Mouse (Mus musculus): ENCODE results near the gene Aqp1. TPM values are rescaled to one million over a fixed set of nuclear protein-coding genes. Genes with fewer than 3 reads are reported as not detected.
A peak's percentile ranks its signal among the peaks of the same experiment; 100 is the strongest.

Aqp1 gene
- 0.38 and 0.48 TPM in 2 replicates for polyA plus RNA-seq (2014; fragmentation: Nextera tagmentation; extraction: Ambion mirVana)

GRCm38 (mm10) chr6:55335989-55336514 lies at the start of gene Aqp1:
Aqp1 (plus strand) TSS chr6:55336432.
- Histone ChIP-seq H3K27ac (ENCODE audit: low read depth, low read length) (no peak within 1 kb of the TSS), H3K27me3 (ENCODE audit: control insufficient read depth, insufficient read depth, low read length) (no peaks in the 10 kb centered on the region), H3K36me3 (ENCODE audit: control insufficient read depth, insufficient read depth, low read length) (no peaks in the 10 kb centered on the region), H3K4me3 (ENCODE audit: low read depth, low read length) (no peak within 1 kb of the TSS), H3K4me2 (no peak within 1 kb of the TSS), H3K9ac (ENCODE audit: low read length) (no peak within 1 kb of the TSS), H3K9me3 (ENCODE audit: control insufficient read depth, low read length) (no peaks in the 10 kb centered on the region), H3K4me1 (ENCODE audit: control insufficient read depth, insufficient read depth, low read length) (no peaks in the 10 kb centered on the region)
- ATAC-seq (ENCODE audit: low FRiP score) (0 out of 2 replicates have a peak, but pooled peaks have one; percentile 38), DNase-seq (ENCODE audit: low spot score, missing footprints) (no peak)
- WGBS = 24% methylated on average over 12 of the region's 12 CpGs

GRCm38 (mm10) chr6:55288007-55288602 lies 48.1 kb upstream of the Aqp1 start:
- ATAC-seq (ENCODE audit: low FRiP score) (no peak), DNase-seq (ENCODE audit: low spot score, missing footprints) (no peak)
- H3K9me3 ChIP-seq (ENCODE audit: control insufficient read depth, low read length) = no peaks in the 10 kb centered on the region
- H3K27me3 ChIP-seq (ENCODE audit: control insufficient read depth, insufficient read depth, low read length) = no peaks in the 10 kb centered on the region
- no peak overlapping the region for H3K9ac ChIP-seq (ENCODE audit: low read length)
- H3K36me3 ChIP-seq (ENCODE audit: control insufficient read depth, insufficient read depth, low read length) = 0 out of 2 replicates have a peak, but pooled peaks cover 3% of the 10 kb centered on the region
- H3K4me2 ChIP-seq = no peak overlapping the region
- no peak overlapping the region for H3K4me3 ChIP-seq (ENCODE audit: low read depth, low read length)
- H3K27ac ChIP-seq (ENCODE audit: low read depth, low read length) = no peak overlapping the region
- 86% methylated on average over 5 of the region's 5 CpGs for WGBS
- H3K4me1 ChIP-seq (ENCODE audit: control insufficient read depth, insufficient read depth, low read length) = no peaks in the 10 kb centered on the region; the same call in 1 of the 2 replicates

DNA sequence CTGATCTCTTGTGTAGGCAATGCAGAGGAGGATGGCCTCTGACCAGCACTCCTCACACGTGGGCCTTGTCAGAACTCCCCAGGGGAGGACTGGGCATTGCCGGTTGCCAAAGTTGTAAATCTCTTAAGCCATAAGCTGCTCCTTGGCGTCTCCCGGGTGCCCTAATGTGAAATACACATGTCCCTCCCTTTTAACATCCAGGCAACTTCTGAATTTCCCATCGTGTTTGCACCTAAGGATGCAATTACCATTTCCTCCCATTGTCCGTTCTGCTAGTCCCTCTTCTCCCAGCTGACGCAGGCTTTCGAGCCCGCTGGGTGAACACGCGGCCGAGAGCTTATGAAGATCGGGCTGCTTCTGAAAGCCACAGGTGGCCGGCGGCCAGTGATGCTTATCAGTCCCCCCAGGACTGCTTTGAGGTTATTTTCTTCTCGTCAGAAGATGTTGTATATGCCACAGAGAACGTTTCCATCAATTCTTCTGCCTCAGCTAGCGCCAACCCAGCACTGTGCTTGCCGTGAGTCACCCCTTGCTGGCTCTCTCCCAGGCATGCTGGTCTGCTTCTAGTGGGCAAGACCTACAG lies 41.6 kb upstream of the Aqp1 start:
- 61% methylated on average over 19 of the region's 19 CpGs for WGBS
- no peak for ATAC-seq (ENCODE audit: low FRiP score)

DNA sequence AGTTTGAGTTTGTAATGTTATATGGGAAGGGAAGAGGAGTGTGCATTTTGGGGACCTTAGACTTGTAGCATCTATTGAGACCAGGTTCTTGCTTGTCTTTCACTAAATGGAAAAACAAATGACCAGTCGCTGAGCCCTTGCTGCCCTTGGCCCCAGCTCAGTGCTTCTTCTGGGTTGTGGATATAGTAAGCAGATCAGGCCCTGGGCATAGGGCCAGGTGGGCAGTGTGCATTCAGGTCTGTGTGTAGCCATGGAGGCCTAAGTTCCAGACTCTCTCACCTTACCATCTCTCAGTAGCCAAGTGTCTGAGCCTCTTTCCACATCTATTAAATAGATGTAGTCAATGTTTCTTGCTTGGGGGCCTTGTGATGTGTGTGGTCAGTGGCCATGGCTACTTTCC lies 40.9 kb upstream of the Aqp1 start:
- WGBS = 85% methylated on average over 1 of the region's 1 CpGs
- Histone ChIP-seq H3K4me1 (ENCODE audit: control insufficient read depth, insufficient read depth, low read length) (no peaks in the 10 kb centered on the region; the same call in 1 of the 2 replicates), H3K4me3 (ENCODE audit: low read depth, low read length) (no peak overlapping the region), H3K27ac (ENCODE audit: low read depth, low read length) (no peak overlapping the region), H3K9ac (ENCODE audit: low read length) (no peak overlapping the region), H3K27me3 (ENCODE audit: control insufficient read depth, insufficient read depth, low read length) (no peaks in the 10 kb centered on the region), H3K4me2 (no peak overlapping the region), H3K36me3 (ENCODE audit: control insufficient read depth, insufficient read depth, low read length) (0 out of 2 replicates have a peak, but pooled peaks cover 2% of the 10 kb centered on the region), H3K9me3 (ENCODE audit: control insufficient read depth, low read length) (no peaks in the 10 kb centered on the region)
- DNase-seq (ENCODE audit: low spot score, missing footprints) (no peak), ATAC-seq (ENCODE audit: low FRiP score) (no peak)

More for the DNA sequence above, 41.6 kb upstream of the Aqp1 start:
- no peaks in the 10 kb centered on the region for H3K9me3 ChIP-seq (ENCODE audit: control insufficient read depth, low read length)
- DNase-seq (ENCODE audit: low spot score, missing footprints) = no peak
- 0 out of 2 replicates have a peak, but pooled peaks cover 2% of the 10 kb centered on the region for H3K36me3 ChIP-seq (ENCODE audit: control insufficient read depth, insufficient read depth, low read length)
- no peak overlapping the region for H3K27ac ChIP-seq (ENCODE audit: low read depth, low read length)
- H3K27me3 ChIP-seq (ENCODE audit: control insufficient read depth, insufficient read depth, low read length) = no peaks in the 10 kb centered on the region
- no peak overlapping the region for H3K9ac ChIP-seq (ENCODE audit: low read length)
- no peaks in the 10 kb centered on the region; the same call in 1 of the 2 replicates for H3K4me1 ChIP-seq (ENCODE audit: control insufficient read depth, insufficient read depth, low read length)
- no peak overlapping the region for H3K4me2 ChIP-seq
- H3K4me3 ChIP-seq (ENCODE audit: low read depth, low read length) = no peak overlapping the region

DNA sequence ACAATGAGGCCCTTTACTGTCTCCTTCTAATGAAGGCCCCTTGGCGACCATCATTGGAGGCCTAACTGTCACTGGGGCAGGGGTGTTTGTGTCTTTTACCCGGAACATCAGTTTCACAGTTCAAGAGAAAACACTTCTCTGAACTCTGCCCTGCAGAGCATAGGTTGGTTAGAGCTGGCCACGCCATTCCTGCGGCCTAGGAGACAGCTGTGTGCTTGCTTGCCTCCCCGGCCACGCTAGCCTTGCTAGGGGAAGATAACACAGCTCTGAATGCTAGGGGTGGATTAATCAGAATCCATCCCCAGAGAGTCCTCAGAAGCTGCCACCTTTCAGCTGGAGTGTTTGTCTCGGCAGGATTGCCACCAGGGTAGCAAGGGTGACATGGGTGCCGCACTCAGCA lies 36.8 kb upstream of the Aqp1 start:
- ATAC-seq (ENCODE audit: low FRiP score) (no peak), DNase-seq (ENCODE audit: low spot score, missing footprints) (no peak)
- H3K27ac ChIP-seq (ENCODE audit: low read depth, low read length) = no peak overlapping the region
- H3K36me3 ChIP-seq (ENCODE audit: control insufficient read depth, insufficient read depth, low read length) = 0 out of 2 replicates have a peak, but pooled peaks cover 2% of the 10 kb centered on the region
- no peak overlapping the region for H3K4me3 ChIP-seq (ENCODE audit: low read depth, low read length)
- no peaks in the 10 kb centered on the region for H3K27me3 ChIP-seq (ENCODE audit: control insufficient read depth, insufficient read depth, low read length)
- H3K4me1 ChIP-seq (ENCODE audit: control insufficient read depth, insufficient read depth, low read length) = no peaks in the 10 kb centered on the region; the same call in 1 of the 2 replicates
- no peaks in the 10 kb centered on the region for H3K9me3 ChIP-seq (ENCODE audit: control insufficient read depth, low read length)
- WGBS = 87% methylated on average over 8 of the region's 8 CpGs
- H3K9ac ChIP-seq (ENCODE audit: low read length) = no peak overlapping the region
- H3K4me2 ChIP-seq = no peak overlapping the region

GRCm38 (mm10) chr6:55299917-55300316 lies 36.3 kb upstream of the Aqp1 start:
- Histone ChIP-seq H3K27ac (ENCODE audit: low read depth, low read length) (no peak overlapping the region), H3K9ac (ENCODE audit: low read length) (no peak overlapping the region), H3K4me2 (no peak overlapping the region), H3K4me1 (ENCODE audit: control insufficient read depth, insufficient read depth, low read length) (no peaks in the 10 kb centered on the region; the same call in 1 of the 2 replicates), H3K9me3 (ENCODE audit: control insufficient read depth, low read length) (no peaks in the 10 kb centered on the region), H3K36me3 (ENCODE audit: control insufficient read depth, insufficient read depth, low read length) (0 out of 2 replicates have a peak, but pooled peaks cover 2% of the 10 kb centered on the region), H3K4me3 (ENCODE audit: low read depth, low read length) (no peak overlapping the region), H3K27me3 (ENCODE audit: control insufficient read depth, insufficient read depth, low read length) (no peaks in the 10 kb centered on the region)
- DNase-seq (ENCODE audit: low spot score, missing footprints) (no peak), ATAC-seq (ENCODE audit: low FRiP score) (no peak)
- WGBS = 94% methylated on average over 2 of the region's 2 CpGs

DNA sequence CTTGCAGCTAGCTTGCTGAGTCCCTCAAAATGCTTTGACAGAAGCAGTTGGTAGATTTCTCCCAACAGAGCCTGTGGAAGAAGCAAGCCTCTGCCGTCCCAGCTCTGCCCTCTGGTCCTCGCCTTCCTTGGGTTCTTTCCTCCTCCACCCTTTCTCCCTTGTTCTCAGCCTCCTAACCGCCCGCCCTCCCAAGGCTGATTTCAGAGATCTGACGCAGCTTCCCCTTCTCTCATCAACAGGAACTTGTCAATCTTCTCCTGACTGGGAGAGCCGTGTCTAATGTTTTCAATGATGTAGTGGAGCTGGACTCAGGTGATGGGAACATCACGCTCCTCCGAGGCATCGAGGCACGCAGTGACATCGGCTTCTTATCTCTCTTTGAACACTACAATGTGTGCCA lies 35.5 kb upstream of the Aqp1 start:
- H3K36me3 ChIP-seq (ENCODE audit: control insufficient read depth, insufficient read depth, low read length) = 0 out of 2 replicates have a peak, but pooled peaks cover 2% of the 10 kb centered on the region
- no peak for ATAC-seq (ENCODE audit: low FRiP score)
- WGBS = 93% methylated on average over 11 of the region's 11 CpGs

DNA sequence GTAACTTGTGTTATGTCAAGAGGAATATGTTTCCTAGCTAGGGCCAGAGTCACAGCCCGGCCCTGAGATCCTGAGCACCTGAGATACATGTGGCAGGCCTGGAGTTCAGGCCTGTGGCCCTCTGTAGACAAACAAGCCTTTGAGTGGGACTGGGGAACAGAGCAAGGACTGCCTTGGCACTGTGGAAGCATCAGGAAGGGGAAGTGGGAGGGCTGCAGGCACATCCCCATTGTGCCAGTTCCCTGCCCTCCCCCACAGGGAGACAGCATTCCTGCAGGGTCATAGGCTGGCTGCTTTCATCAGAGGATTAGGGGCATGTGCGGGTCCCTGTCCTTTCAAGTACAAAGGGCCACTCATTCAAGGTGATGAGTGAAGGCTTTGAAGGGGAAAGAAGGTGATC lies 26.1 kb upstream of the Aqp1 start:
- no peaks in the 10 kb centered on the region for H3K9me3 ChIP-seq (ENCODE audit: control insufficient read depth, low read length)
- H3K27ac ChIP-seq (ENCODE audit: low read depth, low read length) = no peak overlapping the region
- H3K4me1 ChIP-seq (ENCODE audit: control insufficient read depth, insufficient read depth, low read length) = 0 out of 2 replicates have a peak, but pooled peaks cover 2% of the 10 kb centered on the region
- no peaks in the 10 kb centered on the region for H3K27me3 ChIP-seq (ENCODE audit: control insufficient read depth, insufficient read depth, low read length)
- H3K4me3 ChIP-seq (ENCODE audit: low read depth, low read length) = no peak overlapping the region
- no peak for ATAC-seq (ENCODE audit: low FRiP score)
- DNase-seq (ENCODE audit: low spot score, missing footprints) = no peak
- WGBS = 48% methylated on average over 2 of the region's 2 CpGs
- H3K9ac ChIP-seq (ENCODE audit: low read length) = no peak overlapping the region
- no peak overlapping the region for H3K4me2 ChIP-seq
- peaks cover 3% of the 10 kb centered on the region; the same call in 1 of the 2 replicates for H3K36me3 ChIP-seq (ENCODE audit: control insufficient read depth, insufficient read depth, low read length)

More for the DNA sequence above, 35.5 kb upstream of the Aqp1 start:
- no peak overlapping the region for H3K4me2 ChIP-seq
- no peak for DNase-seq (ENCODE audit: low spot score, missing footprints)
- no peak overlapping the region for H3K4me3 ChIP-seq (ENCODE audit: low read depth, low read length)
- no peaks in the 10 kb centered on the region; the same call in 1 of the 2 replicates for H3K4me1 ChIP-seq (ENCODE audit: control insufficient read depth, insufficient read depth, low read length)
- no peak overlapping the region for H3K27ac ChIP-seq (ENCODE audit: low read depth, low read length)
- no peaks in the 10 kb centered on the region for H3K9me3 ChIP-seq (ENCODE audit: control insufficient read depth, low read length)
- no peak overlapping the region for H3K9ac ChIP-seq (ENCODE audit: low read length)
- H3K27me3 ChIP-seq (ENCODE audit: control insufficient read depth, insufficient read depth, low read length) = no peaks in the 10 kb centered on the region

- no peak for DNase-seq (ENCODE audit: low spot score, missing footprints)
Observed at GRCm38 (mm10) chr6:55311962-55312361, 24.3 kb upstream of the Aqp1 start.

More at GRCm38 (mm10) chr6:55311962-55312361, 24.3 kb upstream of the Aqp1 start:
- no peak for ATAC-seq (ENCODE audit: low FRiP score)
- peaks cover 3% of the 10 kb centered on the region; the same call in 1 of the 2 replicates for H3K36me3 ChIP-seq (ENCODE audit: control insufficient read depth, insufficient read depth, low read length)
- H3K4me2 ChIP-seq = no peak overlapping the region
- 0 out of 2 replicates have a peak, but pooled peaks cover 2% of the 10 kb centered on the region for H3K4me1 ChIP-seq (ENCODE audit: control insufficient read depth, insufficient read depth, low read length)
- H3K27ac ChIP-seq (ENCODE audit: low read depth, low read length) = no peak overlapping the region
- no peak overlapping the region for H3K4me3 ChIP-seq (ENCODE audit: low read depth, low read length)
- H3K9ac ChIP-seq (ENCODE audit: low read length) = no peak overlapping the region
- H3K9me3 ChIP-seq (ENCODE audit: control insufficient read depth, low read length) = no peaks in the 10 kb centered on the region
- 74% methylated on average over 5 of the region's 5 CpGs for WGBS
- no peaks in the 10 kb centered on the region for H3K27me3 ChIP-seq (ENCODE audit: control insufficient read depth, insufficient read depth, low read length)
